Mouse (Mus musculus) lung, postnatal 0 days (tissue): ENCODE measurements around the gene Cfap97.
"Not testable (repeated sequence)": the region's sequence is repeated elsewhere in the genome, so short reads cannot be mapped to it uniquely, and the experiment has no call there.

ENCODE experiments used
- CTCF ChIP-seq: IDR thresholded peaks from 2 replicates; pipeline ENCODE4 v1.5.1; 2016; ENCODE audit warnings: antibody characterized with exemption, mild to moderate bottlenecking
- EP300 ChIP-seq: IDR thresholded peaks from 2 replicates; pipeline ENCODE4 v1.6.1; 2016; ENCODE audit warnings: antibody characterized with exemption, mild to moderate bottlenecking, control low read depth

- not testable (repeated sequence) for TF ChIP-seq CTCF, EP300
Observed at GRCm38 (mm10) chr8:46113421-46114170, 38.0 kb upstream of the Cfap97 start.
